Mouse (Mus musculus) lung, adult 2 months (tissue): ENCODE results near the gene Csgalnact2.

Source experiments
- CTCF ChIP-seq: fragments of 200-500 bp; IDR thresholded peaks from 2 replicates; pipeline ENCODE4 v1.5.1; 2011; ENCODE audit warnings: mild to moderate bottlenecking, low read length, control low read depth; ENCODE audit not compliant: insufficient read depth
- POLR2A ChIP-seq: fragments of 200-500 bp; IDR thresholded peaks from 2 replicates; pipeline ENCODE4 v1.6.1; 2011; ENCODE audit warnings: low read depth, mild to moderate bottlenecking, control low read depth, low read length, borderline replicate concordance; ENCODE audit errors: extremely low read depth

DNA sequence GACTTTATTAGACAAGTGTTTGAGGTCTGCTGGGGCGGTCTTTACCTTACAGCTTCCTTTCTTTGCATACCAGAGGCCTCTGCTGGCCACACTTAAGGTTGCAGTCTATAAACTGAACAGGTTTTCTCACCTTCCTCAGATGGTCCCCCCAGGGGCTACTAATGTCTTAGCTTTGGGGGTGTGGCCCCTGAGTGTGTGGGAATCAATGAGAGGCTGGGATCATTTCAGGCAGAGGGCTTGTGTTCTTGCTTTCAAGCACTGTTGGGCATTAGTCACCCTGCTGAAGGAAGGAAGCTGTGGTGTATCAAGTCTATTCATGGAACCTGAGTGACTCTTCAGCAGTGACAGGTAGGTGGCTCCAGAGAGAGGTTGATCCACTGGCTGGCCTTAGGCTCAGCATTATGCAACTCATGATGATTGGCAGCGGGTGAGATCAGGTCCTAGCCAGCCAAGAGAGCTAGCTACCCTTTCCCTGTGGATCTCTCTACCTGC lies 39.6 kb downstream of the Csgalnact2 start:
- no peak for TF ChIP-seq POLR2A
- TF ChIP-seq CTCF: peak; percentile 37; the same call in 1 of the 2 replicates
